Mouse (Mus musculus) cerebellum, postnatal 25 days (tissue): Measurements from ENCODE around the gene Clec3b.
A peak's percentile ranks its signal among the peaks of the same experiment; 100 is the strongest.

Source experiments
- DNase-seq, 2 experiments: peaks; one replicate each; pipeline ENCODE4 v3.0.0; 2021; ENCODE audit warnings: mixed read lengths in 2 of 2

Gene Clec3b

DNA sequence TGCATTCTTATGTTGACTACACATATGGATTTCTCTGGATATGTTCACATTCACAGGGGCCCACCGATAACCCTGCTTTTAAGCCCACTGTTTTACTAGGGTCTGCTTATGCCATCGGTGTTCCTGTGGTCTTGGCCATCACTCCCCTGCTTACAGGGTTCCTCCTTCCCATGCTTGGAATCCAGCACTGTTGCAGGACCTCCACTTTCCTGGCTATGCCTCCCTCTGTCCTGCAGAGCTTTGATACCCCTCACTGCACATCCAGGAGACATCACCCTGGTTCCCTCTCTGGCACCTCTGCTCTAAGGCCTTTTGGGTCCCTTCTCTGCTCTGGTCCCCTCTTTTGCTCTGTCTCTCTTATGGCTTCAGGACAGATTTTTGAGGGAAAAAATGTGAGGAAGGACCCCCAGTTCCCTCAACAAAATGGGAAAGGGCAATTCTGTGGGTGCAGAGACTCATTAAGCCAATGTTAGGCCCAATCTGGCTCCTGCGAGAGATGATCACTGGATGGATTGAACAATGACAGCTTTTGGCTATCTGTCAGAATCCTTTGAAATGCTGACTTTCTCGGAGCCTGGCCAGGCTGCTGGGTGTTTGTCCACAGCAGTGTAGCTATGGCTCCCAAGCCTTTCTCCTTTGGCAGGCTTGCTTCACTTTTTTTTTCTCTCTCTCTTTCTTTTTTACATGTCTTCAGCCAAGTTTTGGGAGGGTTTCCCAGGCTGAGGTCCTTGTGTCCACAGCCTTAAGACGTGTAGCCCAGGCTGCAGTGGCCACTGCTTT, at the start of gene Clec3b:
TSS of gene Clec3b (plus strand) at position 706 of the 780 bp plus-strand sequence.
- peak in 1 of 2 experiments; percentile 25 for DNase-seq

DNA sequence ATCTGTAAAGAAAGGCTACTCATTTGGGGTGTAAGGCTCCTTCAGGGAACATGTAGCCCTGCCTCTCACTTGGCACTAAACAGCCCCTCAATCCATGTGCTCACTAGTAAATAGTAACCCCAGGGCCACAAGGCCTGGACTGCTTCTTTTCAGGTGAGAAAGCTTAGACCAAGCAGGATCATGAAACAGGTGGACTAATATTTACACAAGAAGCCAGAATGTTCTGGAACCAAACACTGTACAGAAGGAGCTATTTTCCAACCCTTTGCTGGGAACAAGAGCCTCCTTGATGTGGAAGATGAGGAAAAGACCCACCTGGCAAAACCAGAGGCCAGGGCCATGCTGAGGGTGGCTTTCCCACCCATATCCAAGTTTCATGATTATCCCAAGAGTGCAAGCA, 47.3 kb upstream of the Clec3b start:
- DNase-seq, result no peak

- DNase-seq, result no peak
Observed at GRCm38 (mm10) chr9:123104362-123104761, 46.4 kb upstream of the Clec3b start.

DNA sequence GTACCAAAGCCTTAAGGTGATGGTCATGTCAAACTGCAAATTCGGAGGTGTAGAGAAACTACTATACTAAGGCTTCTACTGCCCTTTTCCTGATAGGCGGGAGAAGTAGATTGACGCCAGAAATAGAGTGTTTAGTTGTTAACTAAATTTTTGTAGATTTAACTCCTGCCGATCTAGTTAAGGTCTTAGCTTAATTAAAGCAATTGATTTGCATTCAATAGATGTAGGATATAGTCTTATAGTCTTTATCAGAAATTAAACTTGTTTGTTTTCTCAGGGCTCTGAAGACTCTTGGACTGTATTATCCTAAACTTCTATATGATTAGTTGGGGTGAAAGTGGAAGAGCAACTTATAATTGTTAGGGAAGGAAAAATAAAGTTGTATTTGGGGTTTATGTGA, 43.6 kb upstream of the Clec3b start:
- DNase-seq, result no peak

GRCm38 (mm10) chr9:123109188-123109587, 41.6 kb upstream of the Clec3b start:
- no peak for DNase-seq

DNA sequence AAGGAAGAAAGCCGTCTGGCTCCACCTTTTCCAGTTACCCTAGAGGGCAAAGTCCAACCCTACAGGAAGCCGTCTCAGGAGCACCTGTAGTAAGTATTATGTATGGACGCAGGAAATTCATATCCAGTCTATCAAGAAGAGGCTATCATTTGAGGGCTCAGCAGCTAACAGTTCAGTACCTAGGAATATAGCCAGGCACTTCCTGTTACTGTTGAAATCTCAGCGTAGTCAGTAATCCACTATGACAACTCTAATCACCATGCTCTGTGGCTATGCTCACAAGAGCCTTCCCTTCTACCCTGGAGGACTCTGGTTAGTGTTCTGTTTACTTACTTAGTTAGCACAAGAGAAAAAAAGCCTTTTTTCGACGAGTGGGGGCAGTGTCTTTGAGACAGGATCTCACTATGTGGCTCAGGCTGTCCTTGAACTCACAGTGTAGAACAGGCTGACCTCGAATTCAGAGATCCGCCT, 39.0 kb upstream of the Clec3b start:
- DNase-seq, result no peak

DNA sequence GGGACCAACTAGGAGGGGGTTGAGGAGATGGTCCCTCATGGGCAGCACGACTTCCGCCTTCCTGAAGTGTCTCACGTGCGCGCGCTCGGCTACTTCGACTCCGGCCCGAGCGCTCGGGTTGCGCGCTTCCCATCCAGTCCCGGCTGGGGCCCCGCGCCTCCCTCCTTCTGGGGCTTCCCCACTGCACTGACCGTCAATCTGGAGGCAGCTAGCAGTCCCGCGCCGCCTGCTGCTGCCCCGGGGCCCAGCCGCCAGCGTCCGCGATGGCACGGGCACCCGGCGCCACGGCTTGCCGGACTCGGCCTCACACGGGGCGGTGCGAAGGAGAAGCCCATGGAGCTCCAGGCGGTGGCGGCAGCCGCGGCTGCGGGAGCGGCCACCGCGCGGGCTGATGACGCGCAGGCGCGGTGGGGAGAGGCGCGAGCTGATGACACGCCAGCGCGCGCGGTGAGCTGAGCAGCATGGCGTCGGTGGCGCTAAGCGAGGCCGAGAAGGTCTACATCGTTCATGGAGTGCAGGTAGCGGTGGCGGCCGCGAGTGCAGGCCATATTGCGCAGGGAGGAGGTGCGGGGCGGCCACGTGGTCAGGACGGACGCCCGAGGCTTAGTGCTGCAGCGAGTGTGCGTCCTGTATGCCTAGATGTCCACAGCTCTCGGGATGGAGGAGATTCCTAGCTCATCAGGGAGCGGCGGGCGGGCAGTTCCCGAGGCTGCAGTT, 37.8 kb upstream of the Clec3b start, which contains the start of the genes Zdhhc3 and Exosc7:
TSS of gene Zdhhc3 (minus strand) at position 401 of the 717 bp plus-strand sequence.
TSS of gene Exosc7 (plus strand) at position 411 of the 717 bp plus-strand sequence.
- peak; percentile 95 for DNase-seq

DNA sequence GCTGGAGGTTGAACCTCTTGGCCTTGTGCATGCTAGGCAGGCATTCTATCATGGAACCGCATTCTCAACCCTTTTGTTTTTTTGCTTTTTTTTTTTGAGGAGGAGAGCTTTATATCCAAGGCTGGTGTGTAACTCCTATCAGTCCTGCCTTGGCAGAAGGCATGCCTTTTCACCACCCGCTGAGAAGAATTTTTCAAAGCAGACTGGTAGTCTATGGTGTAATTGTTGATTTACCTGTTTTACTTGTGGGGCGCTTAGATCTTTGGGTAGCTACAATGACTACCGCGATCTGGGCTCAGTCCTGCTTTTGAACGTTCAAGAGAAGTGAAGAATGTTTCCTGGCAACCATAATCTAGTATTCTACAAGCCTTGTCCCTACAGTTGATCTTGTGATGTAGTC, 36.8 kb upstream of the Clec3b start:
- peak in 1 of 2 experiments; percentile 14 for DNase-seq

DNA sequence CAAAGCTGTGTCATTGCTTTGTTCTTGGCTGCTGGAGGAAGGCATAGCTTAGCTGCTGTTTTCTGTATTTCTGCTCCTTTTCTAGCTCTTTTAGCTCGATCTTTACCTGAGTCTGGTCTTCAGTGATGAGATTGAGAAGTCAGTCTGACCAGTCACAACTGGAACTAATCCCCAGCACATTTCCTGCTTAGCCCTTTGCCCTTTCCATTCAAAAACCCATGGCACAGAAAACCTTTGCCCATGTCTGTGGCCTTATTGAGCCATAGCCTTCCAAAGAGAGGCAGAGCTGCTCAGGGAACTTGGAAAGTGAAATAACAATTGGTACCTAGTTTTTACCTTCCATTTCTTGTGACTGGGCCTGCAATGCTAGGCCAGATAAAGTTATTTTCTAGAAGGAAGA, 35.2 kb upstream of the Clec3b start:
- no peak for DNase-seq

DNA sequence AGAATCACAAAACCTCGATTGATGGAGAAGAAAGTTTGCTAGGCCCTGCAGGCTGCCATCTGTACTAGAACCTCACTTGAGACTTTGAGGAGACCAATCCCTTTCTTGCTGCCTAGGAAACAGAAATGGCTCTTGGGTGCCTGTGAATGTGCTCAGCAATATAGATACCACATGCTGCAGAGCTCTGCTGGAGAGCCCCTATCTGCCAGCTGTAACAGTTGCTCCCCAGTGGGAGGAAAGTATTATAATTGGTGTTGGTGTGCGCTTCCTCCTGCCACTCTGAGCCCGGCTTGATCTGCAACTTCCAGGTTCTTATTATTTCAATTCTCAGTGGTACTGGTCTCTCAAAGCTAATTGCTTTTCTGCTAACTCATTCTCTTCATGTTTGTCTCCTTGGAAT, 27.7 kb upstream of the Clec3b start:
- no peak for DNase-seq

GRCm38 (mm10) chr9:123123571-123124412, 27.0 kb upstream of the Clec3b start:
- peak in 1 of 2 experiments; percentile 22 for DNase-seq

GRCm38 (mm10) chr9:123124413-123124981, 26.2 kb upstream of the Clec3b start:
- DNase-seq, result no peak

DNA sequence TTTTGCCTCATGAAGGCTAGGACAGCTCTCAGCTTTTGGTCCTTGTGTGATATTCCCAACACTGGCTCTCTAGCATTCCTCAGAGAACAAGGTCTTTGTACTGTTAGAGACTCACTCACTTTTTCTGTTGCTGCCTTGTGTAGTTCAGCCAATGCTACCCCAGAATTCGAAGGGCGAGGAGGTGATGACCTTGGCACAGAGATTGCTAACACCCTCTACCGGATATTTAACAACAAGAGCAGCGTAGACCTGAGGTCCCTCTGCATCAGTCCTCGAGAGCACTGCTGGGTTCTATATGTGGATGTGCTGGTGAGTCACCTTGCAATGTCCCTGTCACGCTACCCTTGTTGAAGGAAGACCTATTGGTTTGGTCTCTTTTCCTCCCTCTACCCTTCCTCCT, 23.1 kb upstream of the Clec3b start:
- DNase-seq, result no peak

DNA sequence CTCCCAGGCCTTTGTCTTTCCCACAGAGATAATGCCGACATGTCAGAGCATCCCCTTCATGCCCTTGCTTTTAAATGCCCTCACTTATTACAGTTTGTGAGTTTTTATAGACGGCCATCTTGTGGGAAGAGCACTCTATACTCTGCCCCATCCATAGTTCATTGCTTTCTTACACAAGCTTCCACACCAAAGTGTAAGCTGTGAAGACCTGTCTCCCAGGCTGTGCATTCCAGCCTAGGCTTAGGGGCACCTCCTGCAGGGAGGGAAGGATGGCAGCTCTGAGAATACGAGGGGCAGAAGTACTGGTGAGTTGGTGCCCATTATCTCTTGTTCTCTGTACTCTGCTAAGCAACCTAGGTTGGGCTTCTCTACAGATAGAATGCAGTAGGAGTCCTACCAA, 17.8 kb upstream of the Clec3b start:
- no peak for DNase-seq

DNA sequence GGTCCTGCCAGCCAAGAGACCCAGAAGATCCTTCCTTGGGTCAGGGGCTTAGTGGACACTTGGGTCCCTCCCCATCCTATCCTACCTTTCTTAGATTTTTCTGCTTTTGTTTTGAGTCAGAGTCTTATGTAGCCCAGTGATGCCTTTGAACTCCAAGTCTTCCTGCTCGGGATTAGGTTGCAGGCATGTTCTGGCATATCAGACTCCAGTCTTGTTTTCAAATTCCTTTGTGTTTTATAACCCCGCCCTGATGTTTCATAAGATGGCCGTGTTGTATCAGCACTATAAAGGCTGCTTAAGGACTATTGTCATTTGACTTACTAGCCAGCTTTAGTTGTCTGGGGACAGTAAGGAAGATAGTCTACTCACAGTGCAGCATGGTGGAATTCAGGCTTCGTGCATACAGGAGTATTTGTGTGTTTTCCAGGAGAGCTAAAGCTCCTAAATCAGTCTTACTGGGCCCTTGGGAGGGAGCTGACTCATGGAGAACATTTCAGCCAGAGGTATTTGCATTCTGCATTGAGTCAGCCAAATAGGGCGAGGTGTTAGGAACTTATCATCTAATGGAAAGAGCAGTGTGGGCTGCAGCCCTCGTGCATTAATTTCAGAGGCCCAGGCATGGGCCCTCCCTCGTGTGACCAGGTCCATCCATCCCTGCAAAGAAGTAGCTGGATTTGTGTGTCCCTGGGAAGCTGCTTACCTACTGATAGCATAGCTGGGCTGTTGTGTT, 13.6 kb upstream of the Clec3b start:
- no peak for DNase-seq

DNA sequence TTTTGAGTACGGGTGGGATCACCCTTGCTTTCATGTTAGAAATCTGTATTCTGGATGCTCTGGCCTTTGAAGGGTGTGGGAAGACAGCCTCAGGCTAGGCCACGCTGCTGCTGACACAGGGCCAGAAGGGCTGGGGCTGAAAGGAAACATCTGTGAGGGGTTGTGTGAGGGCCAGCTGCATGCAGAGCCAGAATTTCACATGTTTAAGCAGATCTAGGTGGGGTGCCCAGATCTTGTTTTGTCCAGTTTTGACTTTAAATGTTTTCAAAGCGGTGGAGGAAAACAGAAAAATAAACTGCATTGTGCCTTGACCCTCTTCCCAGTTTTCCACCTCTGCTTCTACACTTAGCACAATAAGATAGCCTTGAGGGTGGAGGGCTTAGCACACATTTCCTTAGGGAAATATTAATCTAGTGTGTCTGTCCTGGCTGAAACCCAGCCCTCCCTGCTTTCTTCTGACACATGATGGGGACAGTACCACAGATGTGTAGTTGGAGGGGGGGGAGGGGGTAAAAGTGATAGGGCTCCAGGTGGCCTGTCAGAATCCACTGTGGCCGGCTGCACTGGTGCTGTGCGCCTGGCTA, 11.8 kb upstream of the Clec3b start:
- DNase-seq, result no peak

DNA sequence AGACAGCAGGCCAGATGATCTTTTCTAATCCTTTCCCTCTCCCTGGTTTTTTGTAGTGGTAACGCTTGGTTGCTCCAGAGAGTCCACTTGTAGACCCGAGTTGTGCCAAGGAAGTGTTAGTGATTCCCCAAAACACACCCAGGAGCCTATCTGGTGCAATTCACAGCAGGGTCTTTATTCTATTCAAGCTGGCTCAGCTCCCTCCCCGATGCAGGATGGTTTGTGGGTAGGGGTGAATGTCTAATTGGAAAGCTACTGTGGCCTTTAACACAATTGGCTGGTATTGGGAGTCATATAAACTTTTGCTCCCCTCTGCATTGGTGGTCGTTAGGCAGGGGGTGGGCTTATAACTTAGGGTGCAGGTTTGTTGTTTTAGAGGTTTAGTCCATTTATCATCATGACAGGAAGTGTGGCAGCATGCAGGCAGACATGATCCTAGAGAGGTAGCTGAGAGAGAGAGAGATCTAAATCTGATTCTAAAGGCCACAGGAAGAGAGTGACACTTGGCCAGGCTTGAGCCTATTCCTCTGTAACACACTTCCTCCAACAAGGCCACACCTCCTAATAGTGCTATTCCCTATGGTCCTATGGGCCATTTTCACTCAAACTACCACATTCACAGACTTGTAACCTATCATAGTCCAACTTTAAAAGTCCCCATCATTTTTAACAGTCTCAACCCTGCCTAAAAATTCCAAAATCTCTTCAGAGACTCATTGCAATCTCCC, 10.7 kb upstream of the Clec3b start:
- no peak for DNase-seq

DNA sequence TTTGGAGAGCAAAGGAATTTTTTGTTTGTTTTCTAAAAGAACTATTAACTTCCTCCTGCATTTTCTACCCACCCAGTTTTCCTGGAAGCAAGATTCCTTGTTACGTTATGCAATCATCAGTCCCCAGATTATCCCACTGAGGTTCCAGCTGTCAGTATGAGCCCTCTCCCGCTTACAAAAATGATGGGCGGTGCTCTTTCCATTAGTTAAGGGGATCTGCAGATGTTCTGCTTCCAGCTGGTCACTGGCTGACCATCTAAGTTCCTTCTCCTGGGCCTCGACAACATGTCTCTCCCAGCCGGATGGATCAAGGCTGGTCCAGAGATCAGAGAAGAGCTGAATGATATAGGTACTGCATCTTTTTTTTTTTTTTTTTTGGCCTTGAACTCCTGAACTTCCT, 2.3 kb upstream of the Clec3b start:
- no peak for DNase-seq

- no peak for DNase-seq
Observed at GRCm38 (mm10) chr9:123151561-123151960, 815 bp downstream of the Clec3b start.

- no peak for DNase-seq
Observed at GRCm38 (mm10) chr9:123152026-123152425, 1.3 kb downstream of the Clec3b start.

- no peak for DNase-seq
Observed at GRCm38 (mm10) chr9:123153121-123153520, 2.4 kb downstream of the Clec3b start.
